Mouse (Mus musculus): ENCODE measurements around the gene Zc3h7b.

DNA sequence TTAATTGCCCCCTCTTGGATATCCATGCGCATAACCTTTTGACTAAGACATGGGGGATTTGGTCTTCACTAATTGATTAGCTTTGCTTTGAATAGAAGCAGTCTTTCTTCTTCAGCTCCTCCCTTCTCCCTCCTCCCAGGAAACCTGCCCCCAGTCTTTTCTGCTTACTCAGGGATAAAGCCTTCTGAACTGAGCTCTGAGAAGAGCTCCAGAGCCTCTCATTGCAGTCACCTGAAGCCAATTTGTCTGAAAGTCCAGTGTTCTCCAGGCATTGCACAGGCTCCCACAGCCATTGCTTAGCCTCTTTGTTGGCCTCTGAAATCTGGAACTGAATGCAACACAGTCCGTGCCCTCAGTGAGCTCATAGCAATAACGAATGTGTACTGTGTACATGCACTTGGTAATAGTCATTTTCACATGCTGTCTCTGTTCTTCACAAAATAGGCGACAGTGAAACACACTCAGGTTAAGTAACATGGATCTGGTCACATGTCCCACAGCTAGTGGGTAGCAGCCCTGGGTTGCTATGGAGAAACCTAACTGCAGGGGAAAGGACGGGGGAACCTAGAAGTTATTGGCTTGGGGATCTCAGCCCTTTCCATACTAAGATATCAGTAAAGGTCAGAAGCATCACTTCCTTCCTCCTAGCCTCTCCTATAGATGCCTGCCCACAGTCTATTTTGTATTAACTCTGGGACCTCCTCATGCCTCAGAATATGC is 69.3 kb downstream of the Zc3h7b start:
- no peak for TF ChIP-seq GATA1 (IDR thresholded peaks at IDR 0.05; ENCODE audit: borderline replicate concordance, low read length)
- no peak for TF ChIP-seq FLI1 (IDR thresholded peaks at IDR 0.05; ENCODE audit: low read length)

Measured in megakaryocyte, embryonic 14.5 days (primary cell).